Mouse (Mus musculus) kidney, embryonic 15.5 days (tissue): ENCODE results near the gene Cmss1. TPM values are rescaled to one million over a fixed set of nuclear protein-coding genes. Genes with fewer than 3 reads are reported as not detected.

Source experiments
- ATAC-seq: fragments of 200-750 bp; cut with Nextera tagmentation; replicated peaks from 2 replicates; pipeline ENCODE4 v1.8.0; 2017; ENCODE audit warnings: moderate TSS enrichment; ENCODE audit not compliant: low FRiP score
- H3K27ac ChIP-seq: fragments of 300-500 bp; sonication (generic); 2 replicates; pipeline ENCODE4 v1.5.1; 2015; ENCODE audit warnings: mild to moderate bottlenecking, inconsistent platforms
- H3K27me3 ChIP-seq: fragments of 300-500 bp; sonication (generic); 2 replicates; pipeline ENCODE4 v1.6.1; 2015; ENCODE audit warnings: inconsistent platforms
- H3K36me3 ChIP-seq: fragments of 300-500 bp; sonication (generic); 2 replicates; pipeline ENCODE4 v1.6.1; 2015; ENCODE audit warnings: inconsistent platforms
- H3K4me1 ChIP-seq: fragments of 300-500 bp; sonication (generic); 2 replicates; pipeline ENCODE4 v1.6.1; 2015; ENCODE audit warnings: inconsistent platforms
- H3K4me2 ChIP-seq: fragments of 300-500 bp; sonication (generic); 2 replicates; pipeline ENCODE4 v1.6.1; 2015; ENCODE audit warnings: moderate library complexity, mild to moderate bottlenecking, inconsistent platforms
- H3K4me3 ChIP-seq: fragments of 300-500 bp; sonication (generic); replicated peaks from 2 replicates; pipeline ENCODE4 v1.5.1; 2015; ENCODE audit warnings: mild to moderate bottlenecking, inconsistent platforms
- H3K9ac ChIP-seq: fragments of 300-500 bp; sonication (generic); 2 replicates; pipeline ENCODE4 v1.6.1; 2015; ENCODE audit warnings: mild to moderate bottlenecking, inconsistent platforms
- H3K9me3 ChIP-seq: fragments of 300-500 bp; sonication (generic); replicated peaks from 2 replicates; pipeline ENCODE4 v1.6.1; 2016; ENCODE audit warnings: inconsistent platforms
- WGBS: fragments of 180-500 bp; shearing (Covaris S2); methylation state at CpG from one replicate; pipeline ENCODE4 v1.1.7; 2015; ENCODE audit warnings: mixed read lengths; 5-methylcytosine and 5-hydroxymethylcytosine counted together
- polyA plus RNA-seq: library from polyadenylated mRNA; unstranded; fragments of >200 nt; fragmentation: Nextera tagmentation; extraction: Ambion mirVana; gene quantifications from 2 replicates; pipeline ENCODE4 v1.2.1, GENCODE M21; 2015

Cmss1 gene
- polyA plus RNA-seq, 1 experiment from 2014 or later = 60.8 TPM

- no peaks in the 10 kb centered on the region for H3K27me3 ChIP-seq
- 0 out of 2 replicates have a peak overlapping the region, but pooled peaks have one; percentile 16 for H3K27ac ChIP-seq
- no peak overlapping the region for H3K4me2 ChIP-seq
- peaks cover 20% of the 10 kb centered on the region for H3K4me1 ChIP-seq
- H3K9ac ChIP-seq = no peak overlapping the region
- ATAC-seq = no peak
- 84% methylated on average over 8 of the region's 8 CpGs for WGBS
- H3K36me3 ChIP-seq = no peaks in the 10 kb centered on the region
- no peak overlapping the region for H3K4me3 ChIP-seq
- H3K9me3 ChIP-seq = no peaks in the 10 kb centered on the region
Measured at GRCm38 (mm10) chr16:57339765-57340612, 266.7 kb downstream of the Cmss1 start.

- Histone ChIP-seq H3K4me1 (peaks cover 20% of the 10 kb centered on the region), H3K27me3 (no peaks in the 10 kb centered on the region), H3K4me3 (no peak overlapping the region), H3K9ac (no peak overlapping the region), H3K27ac (no peak overlapping the region), H3K9me3 (no peaks in the 10 kb centered on the region), H3K4me2 (no peak overlapping the region), H3K36me3 (no peaks in the 10 kb centered on the region)
- ATAC-seq = no peak
- WGBS = 56% methylated on average over 11 of the region's 11 CpGs
Measured at GRCm38 (mm10) chr16:57336770-57337423, 269.8 kb downstream of the Cmss1 start.

- H3K4me2 ChIP-seq = no peak overlapping the region
- no peaks in the 10 kb centered on the region for H3K27me3 ChIP-seq
- H3K4me3 ChIP-seq = no peak overlapping the region
- H3K9me3 ChIP-seq = no peaks in the 10 kb centered on the region
- no peak overlapping the region for H3K9ac ChIP-seq
- H3K27ac ChIP-seq = no peak overlapping the region
- 78% methylated on average over 7 of the region's 7 CpGs for WGBS
- no peaks in the 10 kb centered on the region for H3K36me3 ChIP-seq
- no peak for ATAC-seq
- peaks cover 7% of the 10 kb centered on the region for H3K4me1 ChIP-seq
Measured at GRCm38 (mm10) chr16:57332301-57332700, 274.4 kb downstream of the Cmss1 start.

GRCm38 (mm10) chr16:57330111-57330510, 276.6 kb downstream of the Cmss1 start:
- peaks cover 7% of the 10 kb centered on the region for H3K4me1 ChIP-seq

GRCm38 (mm10) chr16:57329028-57329427, 277.6 kb downstream of the Cmss1 start:
- no peak overlapping the region for H3K4me2 ChIP-seq
- no peak overlapping the region for H3K9ac ChIP-seq
- H3K4me3 ChIP-seq = no peak overlapping the region
- H3K4me1 ChIP-seq = peaks cover 7% of the 10 kb centered on the region
- ATAC-seq = peak; percentile 75
- 42% methylated on average over 8 of the region's 8 CpGs for WGBS
- peak overlapping the region; percentile 48 for H3K27ac ChIP-seq
- no peaks in the 10 kb centered on the region for H3K9me3 ChIP-seq
- H3K27me3 ChIP-seq = no peaks in the 10 kb centered on the region
- H3K36me3 ChIP-seq = no peaks in the 10 kb centered on the region

More at GRCm38 (mm10) chr16:57330111-57330510, 276.6 kb downstream of the Cmss1 start:
- H3K27ac ChIP-seq = no peak overlapping the region
- H3K27me3 ChIP-seq = no peaks in the 10 kb centered on the region
- H3K4me3 ChIP-seq = no peak overlapping the region
- H3K4me2 ChIP-seq = no peak overlapping the region
- no peaks in the 10 kb centered on the region for H3K36me3 ChIP-seq
- ATAC-seq = no peak
- H3K9ac ChIP-seq = no peak overlapping the region
- WGBS = 87% methylated on average over 2 of the region's 2 CpGs
- no peaks in the 10 kb centered on the region for H3K9me3 ChIP-seq

- no peak overlapping the region for H3K4me3 ChIP-seq
- no peak overlapping the region for H3K9ac ChIP-seq
- no peaks in the 10 kb centered on the region for H3K36me3 ChIP-seq
- no peaks in the 10 kb centered on the region for H3K27me3 ChIP-seq
- no peaks in the 10 kb centered on the region for H3K9me3 ChIP-seq
- no peak overlapping the region for H3K27ac ChIP-seq
- 59% methylated on average over 7 of the region's 7 CpGs for WGBS
- no peak overlapping the region for H3K4me2 ChIP-seq
- peaks cover 7% of the 10 kb centered on the region for H3K4me1 ChIP-seq
- ATAC-seq = no peak
Measured at GRCm38 (mm10) chr16:57326996-57327395, 279.7 kb downstream of the Cmss1 start.

- peak; percentile 53; the same call in 1 of the 2 replicates for ATAC-seq
- H3K27ac ChIP-seq = peak overlapping the region; percentile 70
- 62% methylated on average over 7 of the region's 7 CpGs for WGBS
Measured at GRCm38 (mm10) chr16:57319284-57320124, 287.2 kb downstream of the Cmss1 start.

GRCm38 (mm10) chr16:57318637-57319125, 288.0 kb downstream of the Cmss1 start:
- no peaks in the 10 kb centered on the region for H3K27me3 ChIP-seq
- 0 out of 2 replicates have a peak, but pooled peaks cover 4% of the 10 kb centered on the region for H3K9me3 ChIP-seq
- H3K27ac ChIP-seq = peak overlapping the region; percentile 72
- H3K4me2 ChIP-seq = no peak overlapping the region
- H3K9ac ChIP-seq = no peak overlapping the region
- 53% methylated on average over 8 of the region's 8 CpGs for WGBS
- ATAC-seq = no peak
- H3K4me3 ChIP-seq = no peak overlapping the region
- no peaks in the 10 kb centered on the region for H3K36me3 ChIP-seq
- peaks cover 19% of the 10 kb centered on the region for H3K4me1 ChIP-seq

More at GRCm38 (mm10) chr16:57319284-57320124, 287.2 kb downstream of the Cmss1 start:
- Histone ChIP-seq H3K9me3 (0 out of 2 replicates have a peak, but pooled peaks cover 4% of the 10 kb centered on the region), H3K27me3 (no peaks in the 10 kb centered on the region), H3K4me3 (no peak overlapping the region), H3K4me2 (no peak overlapping the region), H3K36me3 (no peaks in the 10 kb centered on the region), H3K4me1 (peaks cover 19% of the 10 kb centered on the region), H3K9ac (no peak overlapping the region)

GRCm38 (mm10) chr16:57317882-57318636, 288.6 kb downstream of the Cmss1 start:
- peaks cover 19% of the 10 kb centered on the region for H3K4me1 ChIP-seq
- WGBS = 40% methylated on average over 13 of the region's 13 CpGs
- no peak overlapping the region for H3K4me2 ChIP-seq
- peak overlapping the region; percentile 77 for H3K27ac ChIP-seq
- H3K36me3 ChIP-seq = no peaks in the 10 kb centered on the region
- H3K4me3 ChIP-seq = no peak overlapping the region
- H3K9me3 ChIP-seq = 0 out of 2 replicates have a peak, but pooled peaks cover 4% of the 10 kb centered on the region
- ATAC-seq = 0 out of 2 replicates have a peak, but pooled peaks have one; percentile 45
- no peak overlapping the region for H3K9ac ChIP-seq
- no peaks in the 10 kb centered on the region for H3K27me3 ChIP-seq

GRCm38 (mm10) chr16:57317127-57317526, 289.5 kb downstream of the Cmss1 start:
- WGBS = 71% methylated on average over 4 of the region's 4 CpGs
- ATAC-seq = no peak
- no peaks in the 10 kb centered on the region for H3K27me3 ChIP-seq
- no peak overlapping the region for H3K9ac ChIP-seq
- peak overlapping the region; percentile 77; the same call in 1 of the 2 replicates for H3K27ac ChIP-seq
- H3K4me1 ChIP-seq = peaks cover 19% of the 10 kb centered on the region
- H3K36me3 ChIP-seq = no peaks in the 10 kb centered on the region
- H3K4me3 ChIP-seq = no peak overlapping the region
- H3K4me2 ChIP-seq = no peak overlapping the region
- 0 out of 2 replicates have a peak, but pooled peaks cover 4% of the 10 kb centered on the region for H3K9me3 ChIP-seq

GRCm38 (mm10) chr16:57315026-57315425, 291.6 kb downstream of the Cmss1 start:
- H3K27ac ChIP-seq = no peak overlapping the region
- no peak for ATAC-seq
- WGBS = 87% methylated on average over 9 of the region's 9 CpGs
- no peak overlapping the region for H3K4me3 ChIP-seq
- peaks cover 19% of the 10 kb centered on the region for H3K4me1 ChIP-seq
- no peaks in the 10 kb centered on the region for H3K9me3 ChIP-seq
- H3K36me3 ChIP-seq = no peaks in the 10 kb centered on the region
- H3K4me2 ChIP-seq = no peak overlapping the region
- H3K27me3 ChIP-seq = no peaks in the 10 kb centered on the region
- no peak overlapping the region for H3K9ac ChIP-seq
